Mouse (Mus musculus) megakaryocyte, embryonic 14.5 days (primary cell): ENCODE measurements at regions not wholly inside any gene's neighbourhood (a gene's known extent, or its start where the extent isn't known, plus 50 kb on each side); places are given as distances from the start of the nearest gene placed in this dataset.

Experiments used
- FLI1 ChIP-seq: IDR thresholded peaks from 2 replicates; pipeline ENCODE4 v1.6.1; 2012; ENCODE audit warnings: low read length, inconsistent platforms, mixed read lengths
- GATA1 ChIP-seq: IDR thresholded peaks from 3 replicates; pipeline ENCODE4 v1.6.1; 2012; ENCODE audit warnings: mixed read lengths, low read length, inconsistent platforms, borderline replicate concordance

DNA sequence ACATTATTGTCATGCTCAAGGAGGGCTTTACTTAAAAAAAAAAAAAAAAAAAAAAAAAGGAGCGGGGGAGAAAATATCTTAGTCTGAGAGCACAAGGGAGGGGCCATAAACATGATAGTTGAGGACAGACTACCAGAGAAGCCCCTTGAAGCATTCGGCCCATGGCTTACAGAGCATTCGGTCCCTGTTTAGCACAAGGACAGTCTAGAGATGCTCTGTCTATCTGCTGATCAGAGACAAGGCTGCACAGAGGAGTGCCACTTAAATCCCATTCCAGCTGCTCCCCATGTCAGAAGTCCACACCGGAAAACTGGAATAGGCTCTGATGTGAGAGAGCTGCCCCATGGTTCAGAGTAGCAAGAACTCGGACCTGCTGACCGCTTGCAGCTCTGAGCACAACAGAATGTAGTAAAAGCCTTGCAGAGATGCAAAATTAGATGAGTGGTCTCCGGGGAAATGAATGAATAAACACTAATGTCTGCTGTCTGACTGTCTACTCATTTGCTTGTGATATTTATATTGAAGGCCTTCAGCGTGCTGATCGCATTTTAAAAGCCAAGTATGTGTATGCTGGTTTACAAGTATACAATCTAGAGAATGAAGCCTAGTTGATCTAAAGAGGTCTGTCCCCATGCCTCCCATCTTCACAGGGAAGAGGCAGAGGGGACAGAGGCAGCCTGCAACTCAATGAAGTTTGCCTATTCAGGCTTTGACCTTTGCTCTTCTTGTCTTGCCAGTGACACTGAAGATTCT is 158.4 kb upstream of the Zbtb20 start:
- TF ChIP-seq GATA1 (no peak), FLI1 (no peak)
